Mouse (Mus musculus): Measurements from ENCODE around the gene Paxip1. TPM values are rescaled to one million over a fixed set of nuclear protein-coding genes. Genes with fewer than 3 reads are reported as not detected.

Paxip1 gene
- 10 to 100 TPM; 30.4 to 31.7 TPM for total RNA-seq (2021)

DNA sequence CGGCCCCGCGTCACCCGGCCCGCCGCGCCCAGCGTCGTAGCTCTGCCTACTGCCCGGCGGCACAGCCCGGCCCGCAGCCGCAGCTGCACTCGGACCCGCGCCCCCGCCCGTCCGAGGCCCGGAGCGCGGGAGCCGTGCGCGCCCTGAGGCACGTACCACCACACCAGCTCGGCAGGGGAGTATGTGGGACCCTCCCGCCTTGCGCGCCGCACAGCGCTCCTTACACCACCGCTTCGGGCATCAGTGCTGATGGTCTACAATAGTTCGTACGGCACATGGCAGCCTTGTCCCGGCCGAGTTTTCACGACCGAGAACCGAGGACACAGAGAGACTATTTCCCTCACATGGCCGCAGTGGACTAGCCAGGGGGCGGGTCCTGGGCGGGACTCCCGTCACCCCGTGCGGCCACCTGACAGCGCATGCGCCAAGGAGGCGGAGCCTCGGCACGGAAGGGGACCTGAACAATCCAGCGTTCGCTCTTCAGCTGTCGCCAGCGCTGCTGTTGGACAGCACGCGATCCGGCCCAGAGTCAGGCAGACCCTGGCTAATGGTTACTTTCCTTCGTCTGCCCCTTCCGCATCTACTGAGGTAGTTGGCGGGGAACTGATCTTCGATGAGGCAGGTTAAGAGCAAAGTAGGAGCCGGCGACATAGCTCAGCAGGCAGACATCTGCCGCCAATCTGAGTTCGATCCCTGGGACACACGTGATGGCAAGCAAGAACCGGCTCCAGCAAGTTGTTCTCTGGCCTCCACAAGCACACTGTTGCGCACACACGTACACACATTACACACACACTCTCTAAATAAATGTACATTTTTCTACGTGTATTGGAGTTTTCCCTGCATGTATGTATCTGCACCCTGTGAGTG is at the start of gene Paxip1:
TSS of gene Paxip1 (minus strand) at position 389 of the 870 bp plus-strand sequence.
- DNase-seq = peak; percentile 98

DNA sequence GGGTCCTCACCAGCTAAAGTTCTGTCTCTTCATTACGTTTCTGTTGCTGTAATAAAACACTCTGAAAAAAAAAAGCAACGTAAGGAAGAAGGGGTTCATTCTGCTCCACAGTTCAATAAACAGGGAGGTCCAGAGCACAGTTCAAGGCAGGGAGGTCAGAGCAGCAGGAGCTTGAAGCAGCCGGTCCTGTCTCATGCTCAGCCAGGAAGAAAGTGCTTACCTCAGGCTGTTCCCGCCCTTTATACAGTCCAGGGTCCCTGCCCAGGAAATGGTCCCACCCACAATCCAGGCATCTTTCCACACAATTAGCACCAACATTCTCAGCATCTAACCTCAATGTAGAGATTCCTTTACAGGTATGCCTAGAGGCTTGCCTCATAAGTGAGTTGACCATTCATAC is 46.6 kb upstream of the Paxip1 start:
- DNase-seq = no peak

DNA sequence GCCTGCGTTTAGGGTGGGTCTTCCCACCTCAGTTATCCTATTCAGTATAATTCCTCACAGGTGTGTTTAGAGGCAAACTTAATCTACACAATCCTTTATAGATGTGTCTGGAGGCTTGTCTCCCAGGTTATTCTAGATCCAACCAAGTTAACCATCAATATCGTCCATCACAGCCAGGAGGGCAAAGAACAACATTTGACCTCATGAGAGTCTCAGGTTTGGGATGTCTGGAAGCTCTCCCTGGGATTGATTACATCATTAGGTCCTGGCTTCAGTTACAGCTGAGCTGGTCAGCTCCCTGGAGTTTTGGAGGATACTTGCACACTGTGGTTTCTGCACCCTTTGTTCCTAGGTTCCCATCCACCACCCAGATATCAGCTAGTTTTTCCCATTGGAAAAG is 43.6 kb upstream of the Paxip1 start:
- no peak for DNase-seq

DNA sequence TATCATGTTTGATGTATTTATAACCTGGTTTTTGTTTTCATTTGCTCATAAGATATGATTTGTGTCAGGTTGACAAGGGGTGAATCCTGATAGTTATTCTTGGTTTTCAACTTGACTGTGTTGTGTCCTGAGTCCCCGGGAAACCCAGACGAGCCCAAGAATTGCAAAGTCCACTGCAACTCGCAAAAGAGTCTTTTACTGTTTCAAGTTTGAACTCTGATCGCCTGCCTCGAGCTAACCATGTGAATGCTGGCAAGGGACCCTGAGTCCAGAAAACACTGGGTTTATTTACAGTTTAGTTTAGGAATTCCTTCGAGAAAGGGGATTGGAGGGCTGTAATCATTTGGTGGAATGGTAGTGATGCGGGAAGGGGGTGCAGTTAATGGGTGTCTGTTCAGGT is 36.5 kb upstream of the Paxip1 start:
- no peak for DNase-seq

DNA sequence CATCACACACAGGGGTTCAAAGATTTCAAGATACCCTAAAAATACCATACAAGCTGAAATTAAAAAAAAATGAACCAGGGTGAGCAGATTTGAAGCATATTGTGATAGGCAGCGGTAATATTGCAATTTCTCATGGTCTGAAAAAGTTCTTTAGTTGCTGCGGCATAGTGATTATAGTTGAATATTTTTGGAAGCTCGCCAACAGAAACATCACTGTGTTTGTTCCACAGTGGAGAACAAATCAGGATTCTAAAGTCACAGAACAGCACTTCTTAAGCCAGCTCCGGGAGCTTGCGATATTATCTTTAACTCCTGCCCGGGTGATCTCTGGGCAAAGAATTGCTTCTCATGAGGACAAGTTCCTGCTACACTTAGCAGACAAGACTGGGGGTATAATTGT is 29.7 kb upstream of the Paxip1 start:
- DNase-seq = no peak

DNA sequence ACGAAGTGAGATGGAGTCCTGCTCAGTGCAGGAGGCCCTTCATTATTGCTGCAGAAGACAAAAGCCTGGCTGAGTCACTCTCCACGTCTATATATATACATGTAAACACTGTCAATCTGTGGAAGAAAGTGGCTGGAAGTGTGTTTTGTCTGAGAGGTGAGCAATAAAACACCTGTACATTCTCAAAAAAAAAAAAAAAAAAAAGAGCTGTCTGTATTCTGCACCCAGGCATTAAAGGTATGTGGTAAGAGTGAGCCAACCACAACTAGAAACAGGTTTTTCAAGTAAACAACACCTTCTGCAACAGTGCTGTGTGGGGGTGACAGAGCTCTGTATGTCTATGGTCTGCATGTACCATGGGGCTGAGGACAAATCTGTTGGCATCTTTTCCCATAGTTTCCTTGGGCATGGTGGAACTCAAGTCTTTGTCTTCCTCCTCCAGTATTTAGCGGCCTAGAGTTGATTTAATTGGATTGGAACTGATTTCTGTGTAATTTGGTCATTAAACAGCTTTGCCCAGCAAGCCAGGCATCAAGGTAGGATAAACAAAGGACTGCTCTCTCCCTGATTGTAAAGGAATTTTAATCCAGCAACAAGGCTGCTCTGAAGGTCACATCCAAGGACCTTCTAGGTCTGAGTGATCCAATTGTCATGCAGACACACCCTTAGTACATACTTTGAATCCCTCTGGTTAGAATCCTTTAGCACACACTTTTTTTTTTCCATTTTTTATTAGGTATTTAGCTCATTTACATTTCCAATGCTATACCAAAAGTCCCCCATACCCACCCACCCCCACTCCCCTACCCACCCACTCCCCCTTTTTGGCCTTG is 27.6 kb upstream of the Paxip1 start:
- DNase-seq = no peak

DNA sequence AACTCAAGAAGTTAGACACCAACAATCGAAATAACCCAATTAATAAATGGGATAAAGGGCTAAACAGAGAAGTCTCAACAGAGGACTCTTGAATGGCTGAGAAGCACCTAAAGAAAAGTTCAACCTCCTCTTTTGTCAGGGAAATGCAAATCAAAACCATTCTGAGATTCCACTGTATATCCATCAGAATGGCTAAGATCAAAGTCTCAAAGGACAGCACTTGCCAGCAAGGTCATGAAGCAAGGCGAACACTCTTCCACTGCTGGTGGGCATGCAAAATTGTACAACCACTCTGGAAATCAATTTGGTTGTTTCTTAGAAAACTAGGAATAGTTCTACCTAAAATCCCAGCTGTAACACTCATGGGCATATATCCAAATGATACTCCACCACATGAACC is 22.8 kb upstream of the Paxip1 start:
- DNase-seq = no peak

DNA sequence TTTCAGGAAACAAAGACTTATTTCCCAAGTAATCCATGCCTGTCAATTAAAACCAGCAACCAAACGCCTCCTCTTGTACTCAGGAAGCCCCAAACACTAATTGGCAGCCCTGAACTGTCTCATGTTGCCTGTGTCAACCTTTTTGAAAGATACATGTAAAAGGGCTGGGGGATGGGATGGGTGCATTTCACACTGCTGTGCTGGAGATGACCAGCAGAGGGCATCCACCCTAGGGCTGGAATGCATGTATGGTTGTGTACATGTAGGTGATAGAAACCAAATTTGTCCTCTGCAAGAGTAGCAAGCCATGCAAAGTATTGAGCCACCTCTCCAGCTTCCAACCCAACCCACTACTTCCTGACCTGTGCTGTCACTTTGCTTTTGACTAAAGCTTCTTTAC is 2.4 kb upstream of the Paxip1 start:
- DNase-seq = peak; percentile 77

DNA sequence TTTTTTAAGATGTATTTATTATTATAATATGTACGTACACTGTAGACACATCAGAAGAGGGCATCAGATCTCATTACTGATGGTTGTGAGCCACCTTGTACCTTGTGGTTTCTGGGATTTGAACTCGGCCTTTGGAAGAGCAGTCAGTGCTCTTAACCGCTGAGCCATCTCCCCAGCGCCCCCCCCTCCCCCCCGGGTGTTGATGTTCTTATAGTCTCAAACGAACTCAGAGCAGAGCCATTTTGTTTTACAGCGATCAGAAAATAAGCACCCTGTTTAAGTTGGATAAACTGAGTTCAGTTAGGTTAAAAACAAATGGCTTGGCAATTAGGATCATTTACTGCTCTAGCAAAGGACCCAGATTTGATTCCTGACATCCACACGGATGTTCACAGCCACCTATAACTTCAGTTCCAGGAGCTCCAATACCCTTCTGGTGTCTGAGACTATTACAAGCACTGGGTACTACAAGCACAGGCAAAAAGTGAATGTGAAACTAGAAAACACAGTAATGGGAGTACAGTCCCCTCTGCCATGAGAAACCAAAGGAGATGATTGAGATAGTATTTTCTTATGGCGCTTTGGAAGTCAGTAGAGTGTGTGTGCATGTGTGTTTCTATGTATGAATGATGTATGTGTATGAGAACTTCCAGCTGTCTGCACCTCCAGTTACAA is 1.2 kb upstream of the Paxip1 start:
- no peak for DNase-seq

DNA sequence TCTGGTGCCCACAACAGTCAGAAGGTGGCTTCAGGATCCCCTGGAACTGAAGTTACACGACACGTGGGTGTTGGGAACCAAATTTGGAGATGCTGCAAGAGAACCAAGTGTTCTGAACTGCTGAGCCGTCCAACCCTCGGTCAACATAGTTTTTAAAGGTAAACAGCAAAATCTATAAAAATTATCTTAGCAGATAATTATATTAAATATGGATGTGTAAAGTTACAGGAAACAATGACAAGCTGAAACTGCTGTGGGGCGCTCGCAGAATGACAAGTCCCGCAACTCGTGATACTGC is 631 bp upstream of the Paxip1 start:
- DNase-seq = no peak

DNA sequence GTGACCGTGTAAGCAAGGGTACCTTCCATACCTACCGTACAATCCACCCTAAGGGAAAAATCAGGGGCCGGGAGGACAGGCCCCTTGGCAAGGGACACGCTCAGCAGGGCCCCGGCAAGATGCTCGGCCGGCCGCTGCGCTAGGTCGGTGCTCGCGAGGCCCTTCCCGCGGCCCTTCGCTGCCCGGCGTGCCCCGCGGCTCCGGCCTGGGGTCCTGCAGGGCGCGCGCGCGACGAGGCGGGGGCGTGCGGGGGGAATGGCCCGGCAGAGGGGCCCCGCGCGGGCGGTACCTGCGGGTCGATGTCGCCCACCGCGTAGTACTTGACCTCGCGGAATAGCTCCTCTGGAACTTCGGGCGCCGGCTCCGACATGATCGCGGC is 592 bp downstream of the Paxip1 start:
- peak; percentile 91 for DNase-seq

DNA sequence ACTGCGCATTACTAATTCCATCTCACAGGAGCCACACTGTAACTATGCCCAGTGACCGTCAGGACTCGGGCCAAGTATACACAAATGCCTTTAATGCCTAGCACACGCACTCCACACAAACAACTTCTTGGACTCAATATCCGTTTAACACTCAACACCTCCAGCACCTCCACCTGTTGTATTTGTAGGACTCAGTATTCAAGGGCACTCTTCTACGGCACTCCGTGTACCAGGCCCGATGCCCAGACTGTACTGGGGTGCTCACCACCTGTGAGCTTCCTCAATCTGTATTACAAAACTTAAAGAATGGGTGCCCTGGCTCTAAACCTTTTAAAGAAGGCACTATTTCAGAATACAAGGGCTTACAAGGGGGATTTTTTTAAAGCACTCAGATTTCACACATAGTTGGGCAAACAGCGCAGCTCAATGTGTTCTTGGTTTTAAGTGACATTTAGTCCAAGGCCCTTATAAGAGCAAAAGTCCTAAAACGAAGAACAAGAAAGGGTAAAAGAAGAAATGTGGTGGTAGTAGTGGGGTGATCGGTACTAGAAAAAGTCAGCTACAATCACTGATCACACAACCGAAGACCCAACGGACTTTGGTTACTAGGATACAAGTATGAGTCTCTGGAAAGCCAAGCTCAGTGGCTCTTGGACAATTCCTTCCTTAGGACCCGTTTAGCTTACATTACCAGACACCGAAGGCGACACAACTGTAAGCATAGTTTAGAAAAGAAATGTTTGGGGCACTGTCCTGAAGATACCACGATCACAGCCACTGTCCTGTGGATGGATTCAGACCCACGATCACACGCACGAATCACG is 1.2 kb downstream of the Paxip1 start:
- no peak for DNase-seq

DNA sequence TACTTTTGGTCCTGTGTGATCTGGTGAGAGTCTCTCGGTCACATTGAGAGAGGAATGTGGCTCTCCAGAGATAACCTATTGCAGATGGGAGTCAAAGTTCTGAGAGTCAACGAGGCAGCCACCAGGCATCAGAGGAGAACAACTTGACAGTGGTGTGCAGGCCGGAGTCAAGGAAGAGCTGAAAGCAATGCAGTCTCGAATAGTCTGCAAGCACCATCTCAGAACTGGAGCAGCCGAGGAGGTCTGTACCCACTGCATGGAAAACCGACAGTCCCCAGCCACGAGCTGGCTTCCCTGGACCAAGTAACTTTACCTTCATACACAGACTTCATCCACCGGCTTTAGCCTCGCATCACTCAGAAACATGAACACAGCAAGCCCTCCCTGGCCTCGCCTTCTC is 1.9 kb downstream of the Paxip1 start:
- no peak for DNase-seq

DNA sequence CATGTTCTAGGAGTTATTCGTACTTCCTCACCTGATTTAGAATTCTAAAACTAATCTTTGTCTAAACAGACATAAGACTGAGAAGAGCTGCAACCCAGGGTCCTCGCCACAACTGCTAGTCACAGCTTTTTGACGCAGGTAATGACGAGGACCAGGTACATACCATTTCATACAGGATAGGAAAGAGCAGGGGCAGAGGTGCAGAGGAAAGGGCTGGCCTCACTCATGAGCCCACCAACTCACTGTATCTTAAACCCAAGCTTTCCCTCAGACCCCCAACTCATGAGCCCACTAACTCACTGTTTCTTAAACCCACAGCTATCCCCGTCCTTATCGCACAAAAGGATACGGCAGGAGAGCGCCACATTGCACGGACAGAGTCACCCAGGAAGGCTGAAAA is 8.1 kb downstream of the Paxip1 start:
- DNase-seq = no peak

DNA sequence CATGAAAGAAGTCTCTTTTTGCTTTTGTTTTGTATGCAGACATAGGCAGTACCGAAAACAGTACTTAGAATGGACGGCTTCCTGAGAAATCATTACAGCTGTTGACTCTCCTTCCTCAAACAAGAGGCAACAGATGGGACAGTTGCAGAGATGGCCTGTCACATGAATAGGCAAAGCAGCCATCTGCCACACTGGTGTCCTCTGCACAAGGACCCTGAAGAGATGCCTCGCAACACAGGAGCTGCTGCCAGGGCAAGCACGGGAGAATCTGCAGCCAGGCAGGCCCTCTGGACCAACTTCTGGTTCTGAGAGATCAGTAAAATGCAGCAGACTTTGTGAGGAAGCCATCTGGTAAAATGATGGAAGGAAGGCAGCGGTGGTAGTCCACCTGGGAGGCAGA is 23.5 kb downstream of the Paxip1 start:
- DNase-seq = no peak

DNA sequence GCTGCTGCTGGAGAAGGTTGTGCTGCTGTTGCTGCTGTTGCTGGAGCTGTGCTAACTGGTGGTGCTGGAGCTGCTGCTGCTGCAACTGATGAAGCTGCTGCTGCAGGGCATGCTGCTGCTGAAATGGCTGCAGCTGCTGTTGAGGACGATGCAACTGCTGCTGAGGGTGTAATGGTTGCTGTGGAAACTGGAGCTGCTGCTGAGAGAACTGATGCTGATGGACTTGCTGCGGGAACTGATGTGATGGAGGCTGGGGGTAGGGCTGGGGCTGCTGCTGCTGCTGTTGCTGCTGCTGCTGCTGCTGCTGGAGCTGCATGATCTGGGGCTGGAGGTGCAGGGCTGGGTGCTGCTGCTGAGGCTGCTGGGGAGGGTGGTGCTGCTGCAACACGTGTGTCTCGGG is 25.7 kb downstream of the Paxip1 start:
- DNase-seq = no peak

DNA sequence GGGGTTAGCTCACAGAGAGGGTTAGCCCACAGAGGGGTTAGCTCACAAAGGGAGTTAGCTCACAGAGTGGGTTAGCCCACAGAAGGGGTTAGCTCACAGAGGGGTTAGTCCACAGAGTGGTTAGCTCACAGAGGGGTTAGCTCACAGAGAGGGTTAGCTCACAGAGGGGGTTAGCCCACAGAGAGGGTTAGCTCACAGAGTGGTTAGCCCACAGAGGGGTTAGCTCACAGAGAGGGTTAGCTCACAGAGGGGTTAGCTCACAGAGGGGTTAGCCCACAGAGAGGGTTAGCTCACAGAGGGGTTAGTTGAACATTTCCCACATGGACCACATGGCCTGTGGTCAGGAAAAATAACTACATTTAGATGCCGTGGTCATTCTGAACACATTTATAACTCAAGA is 46.5 kb downstream of the Paxip1 start:
- no peak for DNase-seq

DNA sequence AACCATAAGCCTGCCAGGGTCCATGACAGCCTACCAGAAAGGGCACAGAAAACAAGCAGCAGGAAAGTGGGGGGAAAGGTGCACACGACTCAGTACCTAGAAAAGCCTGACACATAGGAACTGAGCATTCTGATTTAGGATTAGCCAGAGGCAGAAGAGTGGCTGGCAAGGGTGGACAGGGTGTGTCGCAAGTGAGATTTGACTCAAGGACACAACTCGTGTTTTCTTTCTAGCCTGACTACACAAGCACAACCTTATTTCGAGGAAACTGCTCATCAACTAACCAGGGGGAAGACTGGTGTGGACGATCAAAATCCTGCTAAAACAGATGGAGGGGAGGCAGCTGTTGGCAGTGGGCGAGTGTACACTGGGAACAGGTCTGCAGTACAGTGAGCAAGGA is 52.3 kb downstream of the Paxip1 start:
- DNase-seq = no peak

DNA sequence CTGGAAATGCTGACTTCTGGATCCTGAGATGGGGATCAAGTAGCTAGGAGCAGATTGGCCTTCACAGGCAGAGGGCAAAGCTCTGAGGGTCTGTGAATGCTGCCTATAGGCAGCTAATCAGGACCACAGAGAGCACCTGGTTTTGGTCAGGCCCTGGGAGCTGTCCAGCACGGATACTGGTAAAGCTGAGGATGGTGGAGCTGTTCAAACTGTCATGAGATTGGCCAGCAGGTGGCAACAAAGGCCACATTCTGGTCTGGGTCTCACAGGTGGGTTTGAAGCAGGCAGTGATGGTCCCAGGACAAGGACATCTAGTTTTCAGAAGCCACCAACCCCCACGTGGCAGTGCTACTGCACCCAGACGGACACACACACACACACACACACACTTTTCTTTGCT is 54.3 kb downstream of the Paxip1 start:
- peak; percentile 78 for DNase-seq

DNA sequence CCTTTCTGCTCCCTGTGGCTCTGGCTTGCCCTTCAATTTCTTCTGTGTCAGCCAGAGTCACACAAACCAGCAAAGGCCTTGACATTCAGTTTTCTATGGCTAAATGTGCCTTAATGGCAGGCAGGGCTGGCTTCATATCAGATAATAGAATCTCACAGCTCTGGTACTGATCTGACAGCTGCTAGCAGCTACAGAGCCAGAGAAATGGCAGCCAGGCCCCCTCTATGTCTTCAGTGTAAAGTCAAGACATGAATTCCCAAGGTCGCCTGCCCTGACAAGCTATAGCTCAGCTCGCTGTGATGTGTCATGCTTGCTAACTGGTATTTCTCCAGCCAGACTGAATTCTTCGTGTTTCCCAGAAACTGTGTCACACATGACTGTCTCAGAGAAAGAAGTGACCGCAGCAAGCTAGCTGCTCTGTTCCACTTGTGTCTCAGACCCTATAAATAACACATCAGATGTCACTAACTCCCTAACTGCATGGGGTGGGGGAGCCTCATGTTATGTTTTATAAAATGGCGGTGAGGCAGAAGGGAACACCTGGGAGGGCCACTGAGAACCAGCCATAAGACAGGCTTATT is 59.1 kb downstream of the Paxip1 start:
- no peak for DNase-seq

DNA sequence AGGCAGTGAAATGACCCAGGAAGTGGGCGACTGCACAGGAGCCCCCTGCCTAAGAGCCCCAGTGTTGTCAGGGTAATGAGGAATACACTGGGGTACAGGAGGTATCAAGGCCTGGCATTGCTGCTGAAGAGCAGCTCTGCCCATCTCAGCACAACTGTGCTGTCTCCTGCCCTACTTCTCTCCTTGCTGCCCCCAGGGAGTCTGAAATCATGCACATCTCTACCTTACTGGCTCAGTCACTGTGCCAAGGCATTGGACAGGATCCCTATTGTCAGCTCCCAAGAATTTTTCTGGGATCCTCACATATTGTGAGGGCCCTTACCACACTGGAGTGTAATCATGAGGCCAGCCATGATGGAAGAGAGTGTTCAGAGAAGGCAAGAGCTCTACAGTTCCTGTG is 60.1 kb downstream of the Paxip1 start:
- DNase-seq = no peak

DNA sequence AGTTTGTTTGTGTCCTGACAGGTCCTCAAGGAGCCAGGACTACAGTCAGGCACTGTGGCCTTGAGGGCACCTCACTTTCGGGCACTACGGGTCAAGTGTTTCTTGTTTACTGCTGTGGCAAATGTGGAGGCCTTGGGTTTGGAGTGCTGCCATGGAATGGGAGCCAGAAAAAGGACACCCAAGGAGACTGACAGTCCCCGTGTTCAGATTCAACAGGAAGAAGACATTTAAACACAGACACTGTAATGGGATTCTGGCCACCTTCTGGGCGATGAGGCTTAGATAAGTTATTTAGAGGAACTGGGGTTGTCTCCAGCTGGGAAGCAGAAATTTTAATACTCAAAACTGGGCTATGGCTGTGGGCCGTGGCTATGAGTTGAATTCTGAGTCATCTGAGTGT is 60.8 kb downstream of the Paxip1 start:
- peak; percentile 13 for DNase-seq
